Mouse (Mus musculus) heart, embryonic 10.5 days (tissue): Measurements from ENCODE around the gene Exoc8. TPM values are rescaled to one million over a fixed set of nuclear protein-coding genes. Genes with fewer than 3 reads are reported as not detected.

Experiments
- DNase-seq: peaks from one replicate; pipeline ENCODE4 v3.0.0-alpha.2; 2017; ENCODE audit warnings: low spot score
- H3K27ac ChIP-seq: fragments of 300-500 bp; sonication (generic); 2 replicates; pipeline ENCODE4 v1.5.1; 2016; ENCODE audit warnings: mild to moderate bottlenecking
- H3K27me3 ChIP-seq: fragments of 300-500 bp; sonication (generic); 2 replicates; pipeline ENCODE4 v1.6.1; 2016; ENCODE audit warnings: mild to moderate bottlenecking; ENCODE audit not compliant: poor library complexity, insufficient read depth, severe bottlenecking
- H3K36me3 ChIP-seq: fragments of 300-500 bp; sonication (generic); 2 replicates; pipeline ENCODE4 v1.6.1; 2016; ENCODE audit warnings: mild to moderate bottlenecking, moderate library complexity
- H3K4me1 ChIP-seq: fragments of 300-500 bp; sonication (generic); 2 replicates; pipeline ENCODE4 v1.6.1; 2016; ENCODE audit warnings: mild to moderate bottlenecking
- H3K4me3 ChIP-seq: fragments of 300-500 bp; sonication (generic); 2 replicates; pipeline ENCODE4 v1.5.1; 2016; ENCODE audit warnings: mild to moderate bottlenecking, moderate library complexity
- H3K9me3 ChIP-seq: fragments of 300-500 bp; sonication (generic); 2 replicates; pipeline ENCODE4 v1.6.1; 2016; ENCODE audit warnings: mild to moderate bottlenecking, moderate library complexity
- WGBS: fragments of 180-500 bp; shearing (Covaris S2); methylation state at CpG from one replicate; pipeline ENCODE4 v1.1.7; 2016; 5-methylcytosine and 5-hydroxymethylcytosine counted together
- polyA plus RNA-seq: library from polyadenylated mRNA; unstranded; fragments of >200 nt; fragmentation: Nextera tagmentation; extraction: Ambion mirVana; gene quantifications from 2 replicates; pipeline ENCODE4 v1.2.1, GENCODE M21; 2016

The Exoc8 gene
- polyA plus RNA-seq, result 7.8 and 8.0 TPM in 2 replicates

DNA sequence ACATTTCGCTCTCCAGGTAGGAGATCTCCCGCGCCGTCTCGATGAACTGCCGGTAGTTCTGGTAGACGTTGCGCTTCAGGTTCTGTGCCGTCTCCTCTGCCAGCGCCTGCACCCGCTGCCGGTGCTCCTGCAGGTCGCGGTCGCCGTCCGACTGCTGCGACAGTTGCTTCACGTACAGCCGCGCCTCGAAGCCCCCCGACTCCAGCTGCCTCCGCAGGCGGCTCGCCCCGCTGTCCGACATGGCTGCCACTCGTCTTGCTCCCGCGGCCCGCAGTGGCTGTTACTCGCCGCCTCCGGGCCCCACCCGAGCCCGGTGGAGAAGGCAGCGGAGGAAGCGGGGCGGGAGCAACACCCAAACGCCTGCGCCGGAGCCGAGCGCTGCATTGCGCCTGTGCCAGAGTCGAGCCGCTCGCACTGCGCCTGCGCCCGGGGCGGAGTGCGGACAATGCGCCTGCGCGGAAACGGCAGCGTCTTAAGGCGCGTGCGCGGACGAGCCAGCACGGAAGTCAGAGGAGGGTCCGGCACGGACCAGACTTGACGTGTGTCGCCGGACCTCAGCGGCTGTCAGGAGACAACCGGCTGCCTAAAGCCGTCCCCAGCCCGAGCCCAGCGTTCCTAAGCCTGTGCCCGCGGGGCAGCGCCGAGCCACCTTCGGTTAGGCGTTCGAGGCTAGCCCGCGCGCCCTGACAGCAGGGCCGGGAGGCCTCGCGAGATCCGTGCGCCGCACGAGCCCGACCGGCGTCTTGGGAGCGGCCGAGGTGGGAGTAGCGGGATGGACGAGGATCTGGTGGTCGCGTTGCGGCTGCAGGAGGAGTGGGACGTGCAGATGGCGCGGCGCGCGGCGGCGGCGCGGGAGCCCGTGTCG lies at the start of gene Exoc8, which contains the start of gene Sprtn:
Exoc8 (minus strand) TSS at position 320 of the 865 bp plus-strand sequence.
Sprtn (plus strand) TSS at position 501 of the 865 bp plus-strand sequence.
- H3K27me3 ChIP-seq, result no peaks in the 10 kb centered on the region
- H3K27ac ChIP-seq, result peak within 1 kb of the TSS; percentile 89
- DNase-seq, result peak; percentile 97
- H3K4me1 ChIP-seq, result peaks cover 30% of the 10 kb centered on the region
- H3K4me3 ChIP-seq, result peak within 1 kb of the TSS; percentile 98
- under 1% methylated on average over 114 of the region's 114 CpGs for WGBS
- no peaks in the 10 kb centered on the region for H3K9me3 ChIP-seq
- H3K36me3 ChIP-seq, result peaks cover 61% of the 10 kb centered on the region

DNA sequence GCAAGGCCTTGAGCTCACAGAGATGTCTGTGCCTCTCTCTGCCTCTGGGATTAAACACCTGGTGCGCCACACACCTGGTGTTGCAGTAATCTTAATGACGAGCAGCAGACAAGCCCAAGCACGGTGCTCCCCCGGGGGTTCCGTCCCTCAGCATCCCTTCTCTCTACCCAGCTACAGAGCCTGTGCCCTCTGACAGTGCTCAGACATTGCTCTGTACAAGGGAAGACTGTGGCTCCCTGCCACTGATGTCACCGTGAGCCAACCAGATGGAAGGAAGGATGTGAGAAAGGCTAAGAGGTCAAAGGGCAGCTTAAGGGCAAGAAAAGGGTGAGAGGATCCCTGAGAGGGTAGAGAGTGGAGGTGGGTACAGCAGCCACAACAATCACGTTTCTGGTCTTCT lies 46.9 kb upstream of the Exoc8 start:
- H3K4me1 ChIP-seq, result peaks cover 56% of the 10 kb centered on the region
- 63% methylated on average over 7 of the region's 7 CpGs for WGBS
- peaks cover 21% of the 10 kb centered on the region for H3K36me3 ChIP-seq
- peak; percentile 71 for DNase-seq
- H3K9me3 ChIP-seq, result no peaks in the 10 kb centered on the region
- no peak overlapping the region for H3K27ac ChIP-seq
- H3K4me3 ChIP-seq, result peak overlapping the region; percentile 12; the same call in 1 of the 2 replicates
- H3K27me3 ChIP-seq, result no peaks in the 10 kb centered on the region

DNA sequence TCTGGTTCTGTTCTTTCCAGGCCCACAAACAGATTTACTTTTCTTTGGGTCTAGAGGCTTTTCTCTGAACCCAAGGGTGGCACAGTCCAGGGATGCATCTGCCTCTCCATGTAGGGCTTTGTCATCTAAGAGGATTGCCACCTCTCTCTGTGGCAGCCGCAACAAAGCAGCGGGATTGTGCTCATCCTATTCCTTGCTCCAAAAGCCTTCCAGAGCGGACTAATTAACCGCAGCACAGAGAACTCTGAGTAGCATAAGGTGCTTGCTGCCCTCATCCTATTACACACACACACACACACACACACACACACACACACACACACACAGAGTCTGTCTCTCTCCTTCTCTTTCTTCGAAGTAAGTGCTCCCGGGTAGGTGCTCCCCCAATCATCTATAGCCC lies 46.3 kb upstream of the Exoc8 start:
- H3K27me3 ChIP-seq, result no peaks in the 10 kb centered on the region
- H3K4me1 ChIP-seq, result peaks cover 56% of the 10 kb centered on the region
- no peak overlapping the region for H3K4me3 ChIP-seq

DNA sequence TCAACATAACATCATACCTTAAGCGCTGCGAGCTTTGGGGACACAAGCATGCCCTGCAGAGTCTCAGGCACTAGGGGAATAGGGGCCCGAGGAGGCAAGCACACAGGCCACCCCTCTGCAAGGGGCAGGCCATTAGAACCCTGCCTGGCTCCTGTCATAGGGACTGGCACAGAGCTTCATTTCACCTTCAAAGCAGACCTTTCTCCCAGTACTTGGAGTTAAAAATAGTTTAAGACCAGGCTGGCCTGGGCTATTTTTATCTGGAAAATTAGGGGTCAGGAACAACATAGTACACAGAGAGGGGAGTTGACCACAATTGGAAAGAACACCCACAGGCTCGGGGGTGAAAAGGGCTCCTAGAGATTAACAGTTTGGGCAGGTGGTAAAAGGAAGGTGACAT lies 39.8 kb upstream of the Exoc8 start:
- no peak for DNase-seq
- peaks cover 42% of the 10 kb centered on the region for H3K36me3 ChIP-seq
- 65% methylated on average over 4 of the region's 4 CpGs for WGBS
- peaks cover 26% of the 10 kb centered on the region for H3K4me1 ChIP-seq
- no peaks in the 10 kb centered on the region for H3K9me3 ChIP-seq
- peak overlapping the region; percentile 12; the same call in 1 of the 2 replicates for H3K4me3 ChIP-seq
- peak overlapping the region; percentile 84 for H3K27ac ChIP-seq
- no peaks in the 10 kb centered on the region for H3K27me3 ChIP-seq

More for the DNA sequence above, 46.3 kb upstream of the Exoc8 start:
- H3K9me3 ChIP-seq, result no peaks in the 10 kb centered on the region
- WGBS, result 94% methylated on average over 6 of the region's 6 CpGs
- H3K27ac ChIP-seq, result no peak overlapping the region
- peaks cover 27% of the 10 kb centered on the region for H3K36me3 ChIP-seq
- DNase-seq, result no peak

DNA sequence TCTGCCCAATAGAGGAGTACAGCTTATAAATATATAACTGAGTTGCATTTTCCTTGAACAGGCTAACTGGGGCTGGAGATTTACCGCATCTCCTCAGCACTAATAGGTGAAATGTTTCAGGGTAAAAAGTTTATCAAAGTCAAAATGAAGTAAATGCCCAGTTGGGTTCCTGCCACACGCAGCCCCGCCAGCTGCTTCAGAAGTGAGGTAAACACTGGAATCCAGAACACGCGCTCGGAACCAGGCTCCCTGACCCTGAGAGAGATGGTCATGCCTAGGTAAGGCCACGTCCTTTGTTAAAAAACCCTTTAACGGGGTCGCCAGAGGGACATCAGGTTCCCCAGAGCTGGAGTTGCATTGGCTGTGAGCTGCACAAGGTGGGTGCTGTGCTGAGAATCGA lies 39.2 kb upstream of the Exoc8 start:
- 95% methylated on average over 10 of the region's 10 CpGs for WGBS
- no peaks in the 10 kb centered on the region for H3K27me3 ChIP-seq
- H3K4me1 ChIP-seq, result peaks cover 26% of the 10 kb centered on the region
- H3K9me3 ChIP-seq, result no peaks in the 10 kb centered on the region
- H3K27ac ChIP-seq, result peak overlapping the region; percentile 84
- no peak for DNase-seq
- H3K36me3 ChIP-seq, result peaks cover 40% of the 10 kb centered on the region
- peak overlapping the region; percentile 12; the same call in 1 of the 2 replicates for H3K4me3 ChIP-seq

DNA sequence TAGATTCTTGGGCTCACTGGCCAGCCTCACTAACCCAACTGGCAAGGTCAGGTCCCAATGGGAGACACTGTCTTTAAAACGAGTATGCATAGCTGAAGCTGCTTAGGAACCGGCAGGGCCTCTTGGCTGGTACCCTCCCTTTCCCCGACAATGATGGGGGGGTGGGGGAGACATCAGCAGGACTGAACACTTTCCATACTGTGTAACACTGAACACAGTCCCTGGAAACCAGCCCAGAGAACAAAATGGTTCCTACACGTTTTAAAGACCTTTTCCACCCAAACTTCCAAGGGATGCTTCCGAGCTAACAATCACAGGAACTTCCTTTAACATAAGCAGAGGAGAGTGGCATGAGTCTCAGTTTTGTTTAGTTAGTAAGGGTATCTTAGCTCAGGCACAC lies 37.6 kb upstream of the Exoc8 start:
- DNase-seq, result no peak
- Histone ChIP-seq H3K27ac (no peak overlapping the region), H3K4me1 (peaks cover 23% of the 10 kb centered on the region), H3K4me3 (no peak overlapping the region), H3K9me3 (no peaks in the 10 kb centered on the region), H3K36me3 (peaks cover 32% of the 10 kb centered on the region), H3K27me3 (no peaks in the 10 kb centered on the region)
- WGBS, result 81% methylated on average over 5 of the region's 5 CpGs

DNA sequence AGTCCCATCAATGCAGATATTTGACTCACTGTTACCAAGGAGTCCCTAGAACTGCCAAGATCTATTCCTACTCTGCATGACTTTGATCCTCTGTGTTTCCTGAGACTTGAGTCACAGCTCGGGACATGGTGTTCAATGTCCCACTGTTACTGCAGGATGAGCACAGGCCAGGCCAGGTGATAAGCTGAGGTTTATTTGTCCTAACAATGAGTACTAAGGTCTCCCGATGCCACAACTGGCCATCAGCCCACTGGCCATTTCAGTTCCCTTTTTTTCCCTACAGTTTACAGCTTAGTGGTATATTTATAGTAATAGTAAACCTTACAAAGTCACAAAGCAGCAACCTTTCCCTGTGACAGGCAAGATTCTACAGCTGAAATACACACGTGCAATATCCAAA lies 34.9 kb upstream of the Exoc8 start:
- Histone ChIP-seq H3K4me3 (no peak overlapping the region), H3K4me1 (peaks cover 33% of the 10 kb centered on the region), H3K27me3 (no peaks in the 10 kb centered on the region), H3K9me3 (no peaks in the 10 kb centered on the region), H3K36me3 (peaks cover 19% of the 10 kb centered on the region; the same call in 1 of the 2 replicates), H3K27ac (no peak overlapping the region)
- no peak for DNase-seq
- 70% methylated on average over 3 of the region's 3 CpGs for WGBS

DNA sequence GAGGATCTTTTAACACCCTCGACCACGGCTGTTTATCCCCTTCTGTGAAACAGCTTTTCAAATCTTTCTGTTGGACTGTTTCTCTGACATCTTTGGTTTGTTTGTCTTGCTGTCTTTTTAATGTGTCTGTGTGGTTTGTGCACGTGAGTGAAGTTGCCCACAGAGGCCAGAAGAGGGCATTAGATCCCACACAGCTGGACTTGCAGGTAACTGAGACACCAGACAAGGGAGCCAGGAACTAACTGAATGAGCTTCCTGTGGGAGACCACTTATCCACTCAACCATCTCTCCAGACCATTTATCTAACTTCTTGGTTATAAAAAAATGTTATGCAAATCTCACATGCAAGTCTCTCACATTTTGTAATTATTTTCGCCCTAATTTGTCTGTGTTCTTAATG lies 33.1 kb upstream of the Exoc8 start:
- no peaks in the 10 kb centered on the region for H3K9me3 ChIP-seq
- 89% methylated on average over 4 of the region's 4 CpGs for WGBS
- peaks cover 12% of the 10 kb centered on the region; the same call in 1 of the 2 replicates for H3K36me3 ChIP-seq
- H3K27ac ChIP-seq, result no peak overlapping the region
- DNase-seq, result no peak
- H3K27me3 ChIP-seq, result no peaks in the 10 kb centered on the region
- H3K4me3 ChIP-seq, result no peak overlapping the region
- peaks cover 42% of the 10 kb centered on the region for H3K4me1 ChIP-seq

DNA sequence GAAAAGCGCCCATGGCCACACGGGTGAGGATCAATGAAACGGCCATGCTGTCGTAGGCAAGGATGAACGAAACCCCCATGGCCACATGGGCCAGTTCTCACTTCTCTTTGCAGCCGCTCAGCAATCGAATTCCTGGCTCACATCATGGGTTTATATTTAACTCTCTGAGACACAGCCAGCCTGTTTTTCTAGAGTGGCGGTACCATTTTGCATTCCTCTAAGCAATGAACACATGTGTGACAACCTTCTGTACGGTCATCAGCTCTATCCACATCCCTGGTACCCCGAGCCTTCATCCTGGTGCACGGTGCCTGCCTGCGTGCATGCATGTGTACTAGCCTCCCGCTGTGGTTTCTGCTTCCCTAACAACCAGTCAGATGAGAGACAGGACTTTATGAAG lies 32.6 kb upstream of the Exoc8 start:
- no peak for DNase-seq
- Histone ChIP-seq H3K36me3 (peaks cover 18% of the 10 kb centered on the region; the same call in 1 of the 2 replicates), H3K27me3 (no peaks in the 10 kb centered on the region), H3K27ac (peak overlapping the region; percentile 64; the same call in 1 of the 2 replicates), H3K4me1 (peaks cover 47% of the 10 kb centered on the region), H3K4me3 (no peak overlapping the region), H3K9me3 (no peaks in the 10 kb centered on the region)
- WGBS, result 72% methylated on average over 13 of the region's 13 CpGs

DNA sequence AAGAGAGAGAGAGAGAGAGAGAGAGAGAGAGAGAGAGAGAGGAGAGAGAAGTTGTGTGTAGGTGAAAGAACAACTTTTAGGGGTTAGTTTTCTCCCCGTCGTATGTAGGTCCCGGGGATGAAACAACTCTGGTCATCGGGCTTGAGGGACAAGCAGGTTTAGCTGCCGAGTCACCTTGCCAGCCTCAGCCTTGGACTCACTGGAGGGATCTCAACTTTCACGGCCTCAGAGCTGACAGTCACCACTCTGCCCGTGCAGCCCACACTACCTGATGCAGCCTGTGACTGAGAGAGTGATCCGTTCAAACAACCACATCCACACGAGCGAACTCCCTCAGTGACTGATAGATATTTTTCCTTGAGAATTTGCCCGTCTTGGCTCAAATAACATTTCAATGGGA lies 31.5 kb upstream of the Exoc8 start:
- no peak overlapping the region for H3K4me3 ChIP-seq
- DNase-seq, result no peak
- peaks cover 53% of the 10 kb centered on the region for H3K4me1 ChIP-seq
- no peaks in the 10 kb centered on the region for H3K9me3 ChIP-seq
- no peaks in the 10 kb centered on the region for H3K27me3 ChIP-seq
- peaks cover 25% of the 10 kb centered on the region; the same call in 1 of the 2 replicates for H3K36me3 ChIP-seq
- H3K27ac ChIP-seq, result 0 out of 2 replicates have a peak overlapping the region, but pooled peaks have one; percentile 10
- 81% methylated on average over 11 of the region's 11 CpGs for WGBS

DNA sequence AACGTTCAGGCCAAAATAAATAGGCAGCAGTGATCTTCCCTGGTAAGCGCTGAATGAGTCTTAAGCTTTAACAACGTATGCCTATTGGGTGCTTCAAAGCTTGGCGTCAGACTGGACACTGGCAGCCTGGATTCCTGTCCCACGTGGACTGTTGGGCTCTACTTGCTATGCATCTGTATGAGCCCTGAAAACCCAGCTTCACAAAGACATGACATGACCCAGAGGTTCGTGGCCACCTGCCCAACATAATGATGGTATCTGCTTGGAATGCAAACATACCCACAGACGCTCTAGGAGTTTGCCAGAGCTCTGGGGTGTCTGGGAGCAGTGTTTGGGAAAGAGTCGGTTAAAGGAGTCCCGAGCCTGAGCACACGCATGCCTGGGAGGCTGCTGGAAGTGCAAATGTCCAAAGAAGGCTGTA lies 28.9 kb upstream of the Exoc8 start:
- Histone ChIP-seq H3K36me3 (peaks cover 24% of the 10 kb centered on the region; the same call in 1 of the 2 replicates), H3K4me3 (no peak overlapping the region), H3K27me3 (no peaks in the 10 kb centered on the region), H3K9me3 (no peaks in the 10 kb centered on the region), H3K27ac (peak overlapping the region; percentile 59), H3K4me1 (peaks cover 80% of the 10 kb centered on the region)
- no peak for DNase-seq
- WGBS, result 45% methylated on average over 10 of the region's 10 CpGs

DNA sequence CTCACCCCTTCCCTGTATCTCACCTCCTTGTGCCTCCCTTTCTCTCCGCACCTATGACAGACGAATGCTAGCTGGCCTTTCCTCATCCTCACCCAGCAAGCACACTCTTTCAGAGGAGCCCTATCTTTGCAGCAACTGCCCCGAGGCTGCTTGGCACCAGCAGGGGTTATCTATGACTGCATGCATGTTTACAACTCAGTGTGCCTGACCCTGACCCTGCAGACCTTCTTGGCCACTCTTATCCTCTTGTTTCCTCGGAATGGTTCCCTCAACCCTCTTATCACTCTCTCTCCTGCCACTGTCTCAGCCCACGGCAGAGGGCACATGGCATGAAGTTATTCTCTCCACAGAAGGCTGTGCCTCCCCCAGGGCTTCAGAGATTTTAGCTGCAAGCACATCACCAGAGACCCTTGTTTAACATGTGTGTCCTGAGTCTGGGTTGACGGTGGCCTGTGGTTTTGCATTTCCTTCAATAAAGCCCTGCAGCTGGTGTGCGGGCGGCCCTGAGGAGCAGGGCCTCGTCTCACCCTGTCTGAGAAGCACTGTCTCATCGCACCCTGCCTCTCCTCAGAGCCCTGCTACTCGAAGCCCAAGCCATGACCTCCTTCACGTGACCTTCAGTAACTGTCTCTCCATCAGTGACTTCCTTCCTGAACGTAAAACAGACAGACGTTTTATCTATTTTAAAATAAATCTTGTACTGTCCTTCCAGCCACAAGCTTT lies 28.2 kb upstream of the Exoc8 start:
- H3K9me3 ChIP-seq, result no peaks in the 10 kb centered on the region
- H3K4me1 ChIP-seq, result peaks cover 85% of the 10 kb centered on the region
- no peak for DNase-seq
- no peaks in the 10 kb centered on the region for H3K27me3 ChIP-seq
- 35% methylated on average over 14 of the region's 14 CpGs for WGBS
- peaks cover 21% of the 10 kb centered on the region; the same call in 1 of the 2 replicates for H3K36me3 ChIP-seq
- peak overlapping the region; percentile 0; the same call in 1 of the 2 replicates for H3K4me3 ChIP-seq
- peak overlapping the region; percentile 59 for H3K27ac ChIP-seq
